Mouse (Mus musculus) adrenal gland, postnatal 36 days (tissue): ENCODE measurements at regions not wholly inside any gene's neighbourhood (a gene's known extent, or its start where the extent isn't known, plus 50 kb on each side); places are given as distances from the start of the nearest gene placed in this dataset.

ENCODE experiments used
- DNase-seq, 2 experiments: peaks; one replicate each; pipeline ENCODE4 v3.0.0; 2021; ENCODE audit warnings: mixed read lengths in 1 of 2

GRCm38 (mm10) chr17:73052956-73053355 lies 54.8 kb upstream of the Lclat1 start:
- DNase-seq = no peak

GRCm38 (mm10) chr17:73053479-73054215 lies 54.1 kb upstream of the Lclat1 start:
- no peak for DNase-seq

GRCm38 (mm10) chr17:73054226-73054625 lies 53.6 kb upstream of the Lclat1 start:
- DNase-seq = no peak

- DNase-seq = no peak
These were observed 52.6 kb upstream of the Lclat1 start for GRCm38 (mm10) chr17:73055197-73055596.

GRCm38 (mm10) chr17:73055611-73056010 lies 52.2 kb upstream of the Lclat1 start:
- DNase-seq = no peak

- no peak for DNase-seq
These were observed 51.2 kb upstream of the Lclat1 start for GRCm38 (mm10) chr17:73056616-73057015.
